Mouse (Mus musculus): ENCODE measurements at regions not wholly inside any gene's neighbourhood (a gene's known extent, or its start where the extent isn't known, plus 50 kb on each side); places are given as distances from the start of the nearest gene placed in this dataset.

- Histone ChIP-seq H3K9me3 (replicated peaks; ENCODE audit: control insufficient read depth, low read length) (no peaks in the 10 kb centered on the region), H3K27ac (ENCODE audit: low read depth, low read length) (no peak overlapping the region), H3K4me3 (ENCODE audit: low read depth, low read length) (no peak overlapping the region), H3K36me3 (ENCODE audit: control insufficient read depth, insufficient read depth, low read length) (no peaks in the 10 kb centered on the region), H3K9ac (ENCODE audit: low read length) (no peak overlapping the region), H3K4me1 (ENCODE audit: control insufficient read depth, insufficient read depth, low read length) (no peaks in the 10 kb centered on the region), H3K4me2 (ENCODE audit: low read length) (no peak overlapping the region), H3K27me3 (replicated peaks; ENCODE audit: control insufficient read depth, insufficient read depth, low read length) (no peaks in the 10 kb centered on the region)
- ATAC-seq (no peak), DNase-seq (ENCODE audit: low spot score) (no peak)
- WGBS = 82% methylated on average over 3 of the region's 3 CpGs
These were observed 57.3 kb downstream of the Tktl2 start for GRCm38 (mm10) chr8:66568861-66569260.

DNA sequence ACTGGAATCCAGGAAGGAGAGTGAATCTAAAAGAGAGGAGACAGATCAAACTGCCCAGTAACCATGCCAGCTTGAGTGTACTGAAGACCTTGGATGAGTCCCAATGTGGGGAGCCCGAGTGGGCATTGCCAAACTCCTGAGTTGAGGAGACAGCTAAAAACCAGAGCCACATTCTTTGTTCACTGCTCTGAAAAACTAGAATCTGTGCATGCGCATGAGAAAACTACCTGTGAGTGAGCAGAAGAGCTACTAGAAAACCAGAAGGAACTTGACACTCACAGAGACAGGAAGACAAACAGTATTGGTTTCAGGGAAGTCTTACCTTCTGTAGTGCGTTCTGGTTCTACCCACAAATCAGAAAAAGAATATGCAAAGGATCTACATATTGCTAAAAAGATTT is 74.6 kb downstream of the Tktl2 start:
- ATAC-seq = no peak
- Histone ChIP-seq H3K36me3 (ENCODE audit: control insufficient read depth, insufficient read depth, low read length) (no peaks in the 10 kb centered on the region), H3K4me1 (ENCODE audit: control insufficient read depth, insufficient read depth, low read length) (no peaks in the 10 kb centered on the region), H3K4me3 (ENCODE audit: low read depth, low read length) (no peak overlapping the region), H3K4me2 (ENCODE audit: low read length) (no peak overlapping the region), H3K27me3 (replicated peaks; ENCODE audit: control insufficient read depth, insufficient read depth, low read length) (no peaks in the 10 kb centered on the region), H3K9ac (ENCODE audit: low read length) (no peak overlapping the region), H3K9me3 (replicated peaks; ENCODE audit: control insufficient read depth, low read length) (no peaks in the 10 kb centered on the region), H3K27ac (ENCODE audit: low read depth, low read length) (no peak overlapping the region)
- no peak for DNase-seq (ENCODE audit: low spot score)
- WGBS = 86% methylated on average over 3 of the region's 3 CpGs

DNA sequence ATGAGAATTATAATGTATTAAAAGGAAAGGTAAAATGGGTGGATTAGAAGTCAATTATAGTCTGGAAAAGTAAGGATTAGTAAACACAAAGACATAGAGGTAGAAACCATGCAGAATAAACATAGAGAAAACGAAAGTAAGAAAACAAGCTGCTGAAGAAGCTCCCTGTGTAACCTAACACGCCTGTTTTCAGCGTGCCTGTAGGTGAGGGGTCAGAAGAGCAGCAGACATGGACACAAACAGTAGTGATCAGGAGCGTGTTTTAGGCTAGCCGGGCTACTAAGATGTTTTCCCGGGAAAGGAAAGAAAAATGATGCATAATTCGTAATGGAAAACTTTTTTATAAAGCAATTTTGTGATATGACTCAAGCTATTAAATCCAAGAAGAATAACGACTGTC is 75.3 kb downstream of the Tktl2 start:
- H3K36me3 ChIP-seq (ENCODE audit: control insufficient read depth, insufficient read depth, low read length) = no peaks in the 10 kb centered on the region
- H3K4me1 ChIP-seq (ENCODE audit: control insufficient read depth, insufficient read depth, low read length) = no peaks in the 10 kb centered on the region
- H3K4me2 ChIP-seq (ENCODE audit: low read length) = no peak overlapping the region
- ATAC-seq (no peak), DNase-seq (ENCODE audit: low spot score) (no peak)
- H3K4me3 ChIP-seq (ENCODE audit: low read depth, low read length) = no peak overlapping the region
- no peaks in the 10 kb centered on the region for H3K27me3 ChIP-seq (replicated peaks; ENCODE audit: control insufficient read depth, insufficient read depth, low read length)
- H3K27ac ChIP-seq (ENCODE audit: low read depth, low read length) = no peak overlapping the region
- no peaks in the 10 kb centered on the region for H3K9me3 ChIP-seq (replicated peaks; ENCODE audit: control insufficient read depth, low read length)
- no peak overlapping the region for H3K9ac ChIP-seq (ENCODE audit: low read length)
- WGBS = 89% methylated on average over 8 of the region's 8 CpGs

GRCm38 (mm10) chr8:66587272-66587671 is 75.7 kb downstream of the Tktl2 start:
- Histone ChIP-seq H3K27ac (ENCODE audit: low read depth, low read length) (no peak overlapping the region), H3K36me3 (ENCODE audit: control insufficient read depth, insufficient read depth, low read length) (no peaks in the 10 kb centered on the region), H3K9me3 (replicated peaks; ENCODE audit: control insufficient read depth, low read length) (no peaks in the 10 kb centered on the region), H3K9ac (ENCODE audit: low read length) (no peak overlapping the region), H3K4me3 (ENCODE audit: low read depth, low read length) (no peak overlapping the region), H3K4me1 (ENCODE audit: control insufficient read depth, insufficient read depth, low read length) (no peaks in the 10 kb centered on the region), H3K27me3 (replicated peaks; ENCODE audit: control insufficient read depth, insufficient read depth, low read length) (no peaks in the 10 kb centered on the region), H3K4me2 (ENCODE audit: low read length) (no peak overlapping the region)
- WGBS = 71% methylated on average over 2 of the region's 2 CpGs
- DNase-seq (ENCODE audit: low spot score) (no peak), ATAC-seq (no peak)

- no peak overlapping the region for H3K27ac ChIP-seq (ENCODE audit: low read depth, low read length)
- no peaks in the 10 kb centered on the region for H3K36me3 ChIP-seq (ENCODE audit: control insufficient read depth, insufficient read depth, low read length)
- H3K4me2 ChIP-seq (ENCODE audit: low read length) = no peak overlapping the region
- ATAC-seq (no peak), DNase-seq (ENCODE audit: low spot score) (no peak)
- 61% methylated on average over 1 of the region's 1 CpGs for WGBS
- no peaks in the 10 kb centered on the region for H3K27me3 ChIP-seq (replicated peaks; ENCODE audit: control insufficient read depth, insufficient read depth, low read length)
- H3K4me3 ChIP-seq (ENCODE audit: low read depth, low read length) = no peak overlapping the region
- no peaks in the 10 kb centered on the region for H3K9me3 ChIP-seq (replicated peaks; ENCODE audit: control insufficient read depth, low read length)
- H3K4me1 ChIP-seq (ENCODE audit: control insufficient read depth, insufficient read depth, low read length) = no peaks in the 10 kb centered on the region
- H3K9ac ChIP-seq (ENCODE audit: low read length) = no peak overlapping the region
These were observed 77.9 kb downstream of the Tktl2 start for GRCm38 (mm10) chr8:66589437-66589836.

GRCm38 (mm10) chr8:66607194-66607593 is 80.7 kb downstream of the Npy5r start:
- ATAC-seq = peak; percentile 55
- Histone ChIP-seq H3K4me1 (ENCODE audit: control insufficient read depth, insufficient read depth, low read length) (no peaks in the 10 kb centered on the region), H3K4me3 (ENCODE audit: low read depth, low read length) (no peak overlapping the region), H3K36me3 (ENCODE audit: control insufficient read depth, insufficient read depth, low read length) (no peaks in the 10 kb centered on the region), H3K27ac (ENCODE audit: low read depth, low read length) (no peak overlapping the region), H3K9me3 (replicated peaks; ENCODE audit: control insufficient read depth, low read length) (no peaks in the 10 kb centered on the region), H3K27me3 (replicated peaks; ENCODE audit: control insufficient read depth, insufficient read depth, low read length) (no peaks in the 10 kb centered on the region), H3K4me2 (ENCODE audit: low read length) (no peak overlapping the region), H3K9ac (ENCODE audit: low read length) (no peak overlapping the region)
- WGBS = 57% methylated on average over 5 of the region's 5 CpGs
- peak; percentile 43 for DNase-seq (ENCODE audit: low spot score)

DNA sequence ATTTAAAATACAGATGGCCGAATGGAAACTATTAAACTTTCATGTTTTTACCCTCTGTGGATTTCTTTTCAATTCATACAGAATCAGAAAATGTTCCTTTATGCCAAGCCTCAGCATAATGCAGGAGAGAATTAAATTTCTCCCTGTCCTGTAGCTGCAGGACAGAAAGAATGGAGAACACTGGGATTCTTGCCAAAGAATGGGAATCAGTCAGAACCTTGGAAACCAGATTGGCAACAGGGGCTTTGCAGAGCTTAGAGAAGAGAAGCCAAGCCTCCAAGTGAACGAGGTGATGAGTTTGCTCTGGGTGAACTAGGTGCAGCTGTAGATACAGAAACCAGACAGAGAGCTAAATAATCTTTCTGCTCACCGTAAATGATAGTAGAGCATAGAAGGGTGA is 64.6 kb downstream of the Npy5r start:
- no peak for ATAC-seq
- no peak overlapping the region for H3K4me2 ChIP-seq (ENCODE audit: low read length)
- no peaks in the 10 kb centered on the region for H3K4me1 ChIP-seq (ENCODE audit: control insufficient read depth, insufficient read depth, low read length)
- H3K27me3 ChIP-seq (replicated peaks; ENCODE audit: control insufficient read depth, insufficient read depth, low read length) = no peaks in the 10 kb centered on the region
- no peak overlapping the region for H3K27ac ChIP-seq (ENCODE audit: low read depth, low read length)
- H3K9ac ChIP-seq (ENCODE audit: low read length) = no peak overlapping the region
- H3K36me3 ChIP-seq (ENCODE audit: control insufficient read depth, insufficient read depth, low read length) = no peaks in the 10 kb centered on the region
- WGBS = 68% methylated on average over 3 of the region's 3 CpGs
- peak; percentile 33 for DNase-seq (ENCODE audit: low spot score)
- no peaks in the 10 kb centered on the region for H3K9me3 ChIP-seq (replicated peaks; ENCODE audit: control insufficient read depth, low read length)
- no peak overlapping the region for H3K4me3 ChIP-seq (ENCODE audit: low read depth, low read length)

DNA sequence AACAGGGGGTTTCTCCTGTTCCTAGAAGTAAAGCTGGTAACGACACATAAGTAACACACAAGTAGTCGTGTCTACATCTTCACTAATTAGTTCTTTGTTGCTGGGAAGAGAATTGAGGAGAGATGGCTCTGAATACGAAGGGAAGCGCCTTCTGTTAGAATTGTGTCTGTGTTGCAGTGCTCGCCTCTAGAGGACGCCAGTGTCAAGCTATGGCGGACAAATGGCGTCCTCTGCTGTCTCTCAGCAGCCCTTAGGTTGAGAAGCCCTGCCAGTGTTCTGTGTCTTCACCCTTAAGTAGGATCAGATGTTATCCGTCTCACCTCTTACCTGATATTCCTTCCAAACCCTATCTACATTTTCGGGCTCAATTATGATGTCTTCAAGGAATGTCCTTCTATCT is 64.1 kb downstream of the Npy5r start:
- no peaks in the 10 kb centered on the region for H3K36me3 ChIP-seq (ENCODE audit: control insufficient read depth, insufficient read depth, low read length)
- no peak overlapping the region for H3K27ac ChIP-seq (ENCODE audit: low read depth, low read length)
- 58% methylated on average over 10 of the region's 10 CpGs for WGBS
- no peaks in the 10 kb centered on the region for H3K4me1 ChIP-seq (ENCODE audit: control insufficient read depth, insufficient read depth, low read length)
- no peak overlapping the region for H3K4me3 ChIP-seq (ENCODE audit: low read depth, low read length)
- no peaks in the 10 kb centered on the region for H3K27me3 ChIP-seq (replicated peaks; ENCODE audit: control insufficient read depth, insufficient read depth, low read length)
- DNase-seq (ENCODE audit: low spot score) (no peak), ATAC-seq (no peak)
- H3K4me2 ChIP-seq (ENCODE audit: low read length) = no peak overlapping the region
- no peak overlapping the region for H3K9ac ChIP-seq (ENCODE audit: low read length)
- no peaks in the 10 kb centered on the region for H3K9me3 ChIP-seq (replicated peaks; ENCODE audit: control insufficient read depth, low read length)
